Mouse (Mus musculus) MEL (cell line): ENCODE measurements at regions not wholly inside any gene's neighbourhood (a gene's known extent, or its start where the extent isn't known, plus 50 kb on each side); places are given as distances from the start of the nearest gene placed in this dataset.

Source experiments
- DNase-seq: peaks from one replicate; pipeline ENCODE4 v3.0.0; 2011; ENCODE audit warnings: low read depth, low spot score
- H3K27ac ChIP-seq: 2 replicates; pipeline ENCODE4 v1.5.1; 2012; ENCODE audit warnings: low read depth, mild to moderate bottlenecking, control low read depth, low read length, moderate library complexity; ENCODE audit not compliant: control insufficient read depth
- H3K27me3 ChIP-seq, 2 experiments: fragments of 150-350 bp in 1 of 2; sonication (generic) in 1 of 2; 2 replicates each; pipeline ENCODE4 v1.6.1; 2012; ENCODE audit warnings: low read length in 2 of 2, mild to moderate bottlenecking in 2 of 2, improper control_type of control experiment in 1 of 2, moderate library complexity in 1 of 2; ENCODE audit not compliant: insufficient read depth in 2 of 2, control insufficient read depth in 1 of 2
- H3K36me3 ChIP-seq, 2 experiments: 2 replicates each; pipeline ENCODE4 v1.6.1; 2012 to 2014; ENCODE audit warnings: low read length in 2 of 2, improper control_type of control experiment in 1 of 2, inconsistent platforms in 1 of 2, mild to moderate bottlenecking in 1 of 2; ENCODE audit not compliant: insufficient read depth in 2 of 2, control insufficient read depth in 1 of 2
- H3K4me1 ChIP-seq, 2 experiments: fragments of 150-350 bp in 1 of 2; sonication (generic) in 1 of 2; 2 replicates each; pipeline ENCODE4 v1.6.1; 2012; ENCODE audit warnings: low read length in 2 of 2, improper control_type of control experiment in 1 of 2, mild to moderate bottlenecking in 1 of 2; ENCODE audit not compliant: insufficient read depth in 2 of 2, control insufficient read depth in 1 of 2
- H3K4me3 ChIP-seq, 2 experiments: fragments of 150-350 bp in 1 of 2; sonication (generic) in 1 of 2; 2 replicates each; pipeline ENCODE4 v1.5.1; 2012; ENCODE audit warnings: low read depth in 2 of 2, low read length in 2 of 2, mild to moderate bottlenecking in 2 of 2, moderate library complexity in 2 of 2, control low read depth in 1 of 2, improper control_type of control experiment in 1 of 2; ENCODE audit not compliant: control insufficient read depth in 1 of 2, insufficient read depth in 1 of 2
- H3K79me2 ChIP-seq: 2 replicates; pipeline ENCODE4 v1.6.1; 2012; ENCODE audit warnings: mild to moderate bottlenecking, low read length, moderate library complexity; ENCODE audit not compliant: control insufficient read depth, poor library complexity, insufficient read depth
- H3K9ac ChIP-seq: 2 replicates; pipeline ENCODE4 v1.6.1; 2012; ENCODE audit warnings: low read depth, mild to moderate bottlenecking, control low read depth, low read length, moderate library complexity; ENCODE audit not compliant: control insufficient read depth, poor library complexity, severe bottlenecking
- H3K9me3 ChIP-seq: fragments of 150-350 bp; sonication (generic); replicated peaks from 2 replicates; pipeline ENCODE4 v1.6.1; 2012; ENCODE audit warnings: mild to moderate bottlenecking, low read length, improper control_type of control experiment, moderate library complexity; ENCODE audit not compliant: insufficient read depth
- BHLHE40 ChIP-seq: IDR thresholded peaks from 2 replicates; pipeline ENCODE4 v1.6.1; 2012; ENCODE audit warnings: low read depth, mild to moderate bottlenecking, inconsistent platforms, low read length, improper control_type of control experiment, borderline replicate concordance
- ELF1 ChIP-seq: IDR thresholded peaks from 2 replicates; pipeline ENCODE4 v1.6.1; 2014; ENCODE audit warnings: low read depth, mild to moderate bottlenecking, inconsistent platforms, low read length, improper control_type of control experiment, moderate library complexity
- HCFC1 ChIP-seq: IDR thresholded peaks from 2 replicates; pipeline ENCODE4 v1.6.1; 2012; ENCODE audit warnings: low read depth, mild to moderate bottlenecking, inconsistent platforms, low read length, improper control_type of control experiment, moderate library complexity
- KAT2A ChIP-seq: conservative IDR thresholded peaks from 2 replicates; pipeline ENCODE4 v1.6.1; 2012; ENCODE audit warnings: low read depth, low read length, improper control_type of control experiment, inconsistent platforms
- MAZ ChIP-seq: IDR thresholded peaks from 2 replicates; pipeline ENCODE4 v1.6.1; 2012; ENCODE audit warnings: low read depth, mild to moderate bottlenecking, inconsistent platforms, low read length, improper control_type of control experiment
- MEF2A ChIP-seq: IDR thresholded peaks from 2 replicates; pipeline ENCODE4 v1.6.1; 2014; ENCODE audit warnings: low read depth, mild to moderate bottlenecking, inconsistent platforms, low read length, improper control_type of control experiment; ENCODE audit not compliant: poor library complexity, insufficient replicate concordance, severe bottlenecking; ENCODE audit errors: extremely low read depth
- MYB ChIP-seq: IDR thresholded peaks from 2 replicates; pipeline ENCODE4 v1.6.1; 2011; ENCODE audit warnings: mild to moderate bottlenecking, low read depth, low read length, improper control_type of control experiment
- NRF1 ChIP-seq: IDR thresholded peaks from 2 replicates; pipeline ENCODE4 v1.6.1; 2014; ENCODE audit warnings: low read depth, mild to moderate bottlenecking, inconsistent platforms, low read length, improper control_type of control experiment, moderate library complexity; ENCODE audit not compliant: poor library complexity, insufficient read depth, severe bottlenecking
- SIN3A ChIP-seq: IDR thresholded peaks from 2 replicates; pipeline ENCODE4 v1.6.1; 2012; ENCODE audit warnings: low read length, improper control_type of control experiment, inconsistent platforms
- TCF12 ChIP-seq: IDR thresholded peaks from 2 replicates; pipeline ENCODE4 v1.6.1; 2014; ENCODE audit warnings: low read depth, mild to moderate bottlenecking, inconsistent platforms, low read length, improper control_type of control experiment, moderate library complexity
- UBTF ChIP-seq: IDR thresholded peaks from 2 replicates; pipeline ENCODE4 v1.6.1; 2012; ENCODE audit warnings: low read depth, mild to moderate bottlenecking, inconsistent platforms, low read length, improper control_type of control experiment, moderate library complexity, borderline replicate concordance; ENCODE audit not compliant: insufficient read depth
- USF1 ChIP-seq: IDR thresholded peaks from 2 replicates; pipeline ENCODE4 v1.6.1; 2014; ENCODE audit warnings: low read depth, mild to moderate bottlenecking, inconsistent platforms, low read length, improper control_type of control experiment, moderate library complexity
- USF2 ChIP-seq, 2 experiments: IDR thresholded peaks; 2 replicates each; pipeline ENCODE4 v1.6.1; 2011 to 2012; ENCODE audit warnings: improper control_type of control experiment in 2 of 2, low read length in 2 of 2, borderline replicate concordance in 1 of 2, inconsistent platforms in 1 of 2, low read depth in 1 of 2, mild to moderate bottlenecking in 1 of 2; ENCODE audit not compliant: insufficient read depth in 1 of 2
- ZKSCAN1 ChIP-seq: IDR thresholded peaks from 2 replicates; pipeline ENCODE4 v1.6.1; 2012; ENCODE audit warnings: low read depth, mild to moderate bottlenecking, inconsistent platforms, low read length, improper control_type of control experiment, moderate library complexity
- ZMIZ1 ChIP-seq: IDR thresholded peaks from 2 replicates; pipeline ENCODE4 v1.6.1; 2012; ENCODE audit warnings: low read depth, mild to moderate bottlenecking, inconsistent platforms, low read length, improper control_type of control experiment, moderate library complexity
- ZNF384 ChIP-seq: IDR thresholded peaks from 2 replicates; pipeline ENCODE4 v1.6.1; 2012; ENCODE audit warnings: low read depth, mild to moderate bottlenecking, inconsistent platforms, low read length, improper control_type of control experiment

DNA sequence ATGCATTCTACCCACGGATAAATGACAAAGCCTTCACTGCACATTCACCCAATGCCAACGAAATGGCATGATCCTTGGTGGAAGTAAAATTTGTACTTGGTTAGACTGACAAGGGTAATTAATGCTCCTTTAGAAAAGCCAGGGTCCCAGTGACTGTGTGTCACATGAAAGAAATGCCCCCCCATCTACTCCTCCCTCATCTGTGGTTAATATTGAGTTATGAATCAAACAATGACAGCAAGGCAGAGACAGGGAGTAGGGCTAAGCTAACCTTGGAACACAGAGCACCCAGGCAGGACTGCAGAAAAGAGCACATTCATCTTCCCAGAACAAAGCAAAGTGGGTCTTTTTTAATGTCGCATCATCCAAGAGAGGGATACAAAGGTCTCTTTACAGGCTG, 209.1 kb upstream of the Zbtb20 start:
- H3K36me3 ChIP-seq = no peaks in the 10 kb centered on the region
- TF ChIP-seq ZKSCAN1 (no peak), UBTF (no peak), USF1 (no peak), TCF12 (no peak), ELF1 (no peak), USF2 (IDR thresholded peaks at IDR 0.05; ENCODE audit: borderline replicate concordance in 1 of 2, insufficient read depth in 1 of 2, low read depth in 1 of 2, low read length in 2 of 2) (no peak)
- TF ChIP-seq, all 39 proteins: peak for 0
- DNase-seq = no peak
- no peak overlapping the region for H3K4me3 ChIP-seq
- no peaks in the 10 kb centered on the region for H3K79me2 ChIP-seq
- no peaks in the 10 kb centered on the region for H3K4me1 ChIP-seq
- H3K27me3 ChIP-seq = no peaks in the 10 kb centered on the region
- no peak overlapping the region for H3K27ac ChIP-seq
- H3K9ac ChIP-seq = no peak overlapping the region
- H3K9me3 ChIP-seq = no peaks in the 10 kb centered on the region

DNA sequence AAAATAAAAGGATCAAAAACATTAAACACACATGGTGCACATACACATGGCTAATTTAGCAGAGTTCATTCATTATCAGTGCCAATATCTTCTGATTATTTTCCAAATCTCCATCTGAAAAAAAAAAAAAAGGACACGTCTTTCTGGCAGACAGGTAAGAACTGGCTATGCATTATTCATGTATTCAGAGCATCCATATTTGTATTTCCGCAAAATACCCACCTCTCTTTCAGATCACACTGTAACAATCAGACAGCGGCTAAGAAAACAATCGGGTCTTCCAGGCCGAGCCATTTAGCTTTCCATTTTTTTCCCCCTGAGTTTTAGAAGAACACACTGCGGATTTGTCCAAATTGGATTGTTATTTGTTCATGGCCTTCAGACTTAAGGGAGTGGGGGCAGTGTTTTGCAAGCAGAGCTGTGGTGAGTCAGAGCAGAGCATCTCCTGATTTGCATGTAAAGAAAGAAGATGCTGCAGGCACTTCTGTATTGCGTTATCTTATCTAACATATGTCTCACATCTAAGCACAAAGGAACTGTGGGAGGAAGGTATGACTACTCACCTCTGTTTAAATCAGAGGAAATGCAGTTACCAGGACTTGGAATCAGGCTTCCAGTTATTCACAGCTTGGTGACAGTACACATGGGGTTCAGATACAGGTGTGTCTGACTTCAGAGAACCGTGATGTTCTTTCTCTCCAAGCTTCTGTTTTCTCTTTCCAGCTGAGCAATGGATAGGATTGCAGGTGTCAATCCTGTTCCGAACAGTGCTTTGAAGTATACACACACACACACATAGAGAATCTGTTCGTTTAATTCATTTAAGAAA, 223.6 kb upstream of the Zbtb20 start:
- Histone ChIP-seq H3K9me3 (no peaks in the 10 kb centered on the region), H3K79me2 (no peaks in the 10 kb centered on the region), H3K4me1 (no peaks in the 10 kb centered on the region), H3K9ac (no peak overlapping the region), H3K27ac (no peak overlapping the region), H3K27me3 (no peaks in the 10 kb centered on the region), H3K4me3 (no peak overlapping the region), H3K36me3 (no peaks in the 10 kb centered on the region)
- TF ChIP-seq NRF1 (no peak), MYB (no peak), KAT2A (no peak), MEF2A (no peak)
- no peak for DNase-seq

DNA sequence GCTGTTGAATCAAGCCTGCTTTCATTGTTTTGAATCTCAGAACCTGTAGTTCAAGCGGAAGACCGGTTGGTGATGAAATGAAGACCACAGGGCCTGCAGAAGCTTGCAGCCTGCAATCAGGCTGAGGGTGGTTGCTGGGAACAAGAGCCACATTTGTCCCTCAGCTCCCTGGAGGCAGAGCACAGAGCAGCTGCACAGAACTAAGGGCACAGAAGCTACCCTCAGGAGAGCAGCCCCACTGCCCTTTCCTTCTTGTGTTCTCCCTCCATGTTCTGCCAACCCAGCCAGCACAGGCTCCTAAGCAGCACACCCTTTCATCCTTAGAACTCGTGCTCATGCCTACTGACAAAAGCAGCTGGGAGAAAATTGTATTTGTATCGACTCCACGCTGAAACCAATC, 225.9 kb upstream of the Zbtb20 start:
- no peaks in the 10 kb centered on the region for H3K9me3 ChIP-seq
- TF ChIP-seq SIN3A = no peak
- TF ChIP-seq ZNF384 = no peak
- TF ChIP-seq BHLHE40 = no peak
- no peak for TF ChIP-seq MAZ
- no peak for TF ChIP-seq ZMIZ1
- no peak for TF ChIP-seq HCFC1
- TF ChIP-seq USF2 (IDR thresholded peaks at IDR 0.05; ENCODE audit: borderline replicate concordance in 1 of 2, insufficient read depth in 1 of 2, low read depth in 1 of 2, low read length in 2 of 2) = no peak
- no peak overlapping the region for H3K4me3 ChIP-seq
- H3K27me3 ChIP-seq = no peaks in the 10 kb centered on the region
- H3K27ac ChIP-seq = no peak overlapping the region
- H3K79me2 ChIP-seq = no peaks in the 10 kb centered on the region
- no peaks in the 10 kb centered on the region for H3K4me1 ChIP-seq
- no peak for DNase-seq
- no peaks in the 10 kb centered on the region for H3K36me3 ChIP-seq
- H3K9ac ChIP-seq = no peak overlapping the region
